Mouse (Mus musculus) kidney, postnatal 36 days (tissue): Measurements from ENCODE around the gene Tbc1d5.

Experiments
- DNase-seq, 2 experiments: peaks; one replicate each; pipeline ENCODE4 v3.0.0; 2021 to 2022; ENCODE audit warnings: mixed read lengths in 2 of 2

Tbc1d5 gene

DNA sequence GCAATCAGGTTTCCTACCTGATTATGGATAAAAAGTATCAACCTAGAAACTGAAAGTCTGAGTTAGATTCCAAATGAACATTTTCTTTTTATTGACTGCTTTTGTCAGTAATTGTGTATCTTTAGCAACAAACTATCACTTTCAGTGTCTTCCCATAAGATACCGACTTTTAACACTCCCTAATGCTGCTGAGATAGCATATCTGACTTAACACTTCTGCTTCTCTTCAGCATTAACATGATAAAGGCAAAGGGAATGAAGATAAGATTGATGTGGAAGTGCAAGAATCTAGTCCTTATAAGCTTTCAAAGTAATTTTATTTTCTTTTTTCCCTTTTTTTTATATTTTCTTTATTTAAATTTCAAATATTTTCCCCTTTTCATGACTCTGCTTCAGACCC, 138.3 kb downstream of the Tbc1d5 start:
- DNase-seq = no peak

- DNase-seq = no peak
Measured at GRCm38 (mm10) chr17:51023227-51023626, 155.9 kb downstream of the Tbc1d5 start.

DNA sequence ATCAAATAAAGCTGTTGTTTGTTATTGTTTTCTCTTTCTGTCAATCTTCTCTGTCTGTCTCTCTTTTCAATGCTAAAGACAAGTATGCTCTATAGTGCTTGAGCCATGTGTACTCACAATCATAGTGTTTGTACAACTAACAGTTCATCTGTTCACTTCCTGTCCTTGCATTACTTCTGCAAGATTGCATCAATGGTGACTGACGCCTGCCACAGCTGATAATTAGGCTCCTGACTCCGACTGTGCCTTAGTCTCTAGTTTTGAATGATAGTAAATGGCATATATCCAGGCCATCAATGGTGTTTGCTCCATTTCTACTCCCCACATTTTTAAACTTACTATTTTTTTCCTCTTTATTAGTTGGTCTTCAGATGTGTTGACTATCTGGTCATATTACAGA, 162.8 kb downstream of the Tbc1d5 start:
- no peak for DNase-seq

DNA sequence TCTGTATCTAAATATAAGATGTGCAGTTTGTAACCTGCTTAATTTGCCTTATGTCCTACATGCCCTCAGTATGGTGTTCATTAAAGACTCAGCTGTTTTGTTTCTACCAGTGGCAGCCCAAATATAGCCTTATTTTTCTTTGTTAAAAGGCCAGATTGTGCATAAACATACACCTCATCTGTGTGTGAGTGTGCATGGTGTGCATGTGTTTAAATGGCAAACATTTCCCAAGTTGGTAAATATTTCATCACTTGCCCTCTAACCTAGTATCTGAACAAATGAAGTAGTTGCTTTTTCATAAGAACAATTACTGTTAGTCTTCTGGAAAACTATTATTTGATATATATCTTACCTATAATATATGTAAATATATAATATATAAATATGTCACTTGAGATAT, 165.2 kb downstream of the Tbc1d5 start:
- no peak for DNase-seq

DNA sequence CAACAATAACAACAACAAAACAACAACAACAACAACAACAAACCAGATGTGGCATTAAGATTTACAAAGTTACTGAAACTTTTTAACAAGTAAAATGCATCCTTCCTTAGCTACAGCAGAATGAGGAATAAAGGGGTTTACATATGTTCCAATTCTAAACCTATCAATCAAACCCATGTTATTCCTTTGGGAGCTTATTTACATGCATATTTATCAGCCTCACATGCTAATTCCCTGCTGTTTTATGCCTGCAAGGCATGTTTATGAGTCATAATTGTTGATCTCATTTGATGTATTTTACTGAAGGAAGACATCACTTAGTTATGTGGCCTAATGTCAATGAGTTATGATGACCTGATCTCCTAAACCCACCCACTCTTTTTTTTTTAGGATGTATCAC, 176.0 kb downstream of the Tbc1d5 start:
- DNase-seq = no peak

- no peak for DNase-seq
Measured at GRCm38 (mm10) chr17:50998216-50998615, 180.9 kb downstream of the Tbc1d5 start.

GRCm38 (mm10) chr17:50993294-50993993, 185.7 kb downstream of the Tbc1d5 start:
- DNase-seq = peak; percentile 6 to 8

GRCm38 (mm10) chr17:50990770-50991405, 188.3 kb downstream of the Tbc1d5 start:
- no peak for DNase-seq

- no peak for DNase-seq
Measured at GRCm38 (mm10) chr17:50987935-50988334, 191.2 kb downstream of the Tbc1d5 start.

DNA sequence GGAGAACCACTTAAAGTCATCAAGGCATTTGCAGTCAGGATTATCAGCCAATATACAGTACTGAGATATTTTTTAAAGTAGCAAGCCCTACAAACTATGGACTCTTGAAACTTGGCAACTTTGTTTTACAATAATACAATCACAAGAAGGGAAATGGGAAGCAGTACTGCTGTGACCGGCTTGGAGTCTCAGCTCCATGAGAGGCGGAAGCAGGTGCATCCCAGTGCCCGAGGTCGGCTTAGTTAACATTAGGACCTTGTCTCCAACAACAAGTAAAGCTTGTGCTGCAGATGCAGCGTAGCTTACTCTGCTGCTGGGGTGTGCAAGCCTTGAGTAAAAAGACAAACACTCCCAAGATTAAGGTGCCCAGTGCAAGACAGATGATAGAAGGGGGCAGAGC, 197.2 kb downstream of the Tbc1d5 start:
- no peak for DNase-seq

- peak; percentile 2 to 12 for DNase-seq
Measured at GRCm38 (mm10) chr17:50972142-50972541, 207.0 kb downstream of the Tbc1d5 start.

DNA sequence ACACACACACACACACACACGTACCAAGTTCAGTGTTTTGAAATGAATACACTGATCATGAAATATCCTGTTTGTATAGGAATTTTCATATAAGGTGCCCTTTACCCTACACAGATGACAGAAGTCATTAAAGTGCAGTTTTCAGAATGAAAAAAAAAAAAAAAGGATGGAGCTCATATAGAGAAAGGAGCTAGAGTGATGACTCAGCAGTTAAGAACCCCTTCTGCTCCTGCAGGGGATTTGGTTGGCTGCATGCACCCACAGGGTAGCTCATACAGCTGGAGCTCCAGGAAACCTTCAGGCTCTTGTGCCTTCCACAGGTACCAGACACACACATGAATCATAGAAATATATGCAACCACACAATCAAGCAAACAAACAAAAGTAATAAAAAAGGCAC, 213.0 kb downstream of the Tbc1d5 start:
- DNase-seq = no peak

DNA sequence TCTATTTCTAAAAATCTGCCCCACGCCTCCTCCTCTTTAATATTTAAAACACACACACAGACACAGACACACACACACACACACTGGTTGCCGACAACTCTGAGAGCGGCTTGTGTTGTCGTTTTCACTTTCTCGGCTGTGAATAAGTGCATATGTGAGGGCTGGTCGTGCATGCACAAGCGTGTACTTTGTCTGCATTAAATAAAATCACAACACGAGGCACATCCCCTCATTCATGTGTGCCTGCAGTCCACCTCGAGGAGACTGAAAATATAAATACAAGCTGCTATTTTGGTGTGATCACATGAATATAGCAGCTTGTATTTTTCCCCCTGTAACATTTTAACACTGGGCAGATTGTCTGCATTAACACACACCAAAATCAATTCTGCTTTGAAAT, 224.8 kb downstream of the Tbc1d5 start:
- DNase-seq = no peak

DNA sequence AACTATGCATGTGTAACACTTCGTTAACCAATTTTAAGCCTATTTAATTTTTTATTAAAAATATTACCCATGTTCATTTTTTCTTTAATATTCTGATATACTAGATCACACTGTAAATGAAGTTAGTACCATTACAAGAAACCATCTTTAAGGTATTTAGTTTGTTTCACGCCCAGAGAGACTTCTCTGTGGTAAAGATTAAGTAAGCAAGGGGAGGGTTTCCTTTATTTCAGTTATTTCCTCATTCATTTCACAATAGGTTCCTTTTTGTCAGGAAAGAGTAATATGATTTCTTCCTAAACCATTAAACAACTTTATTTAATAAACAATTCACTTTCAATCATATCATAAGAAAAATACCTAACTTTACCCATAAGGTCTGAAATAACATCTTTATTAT, 256.8 kb downstream of the Tbc1d5 start:
- no peak for DNase-seq

GRCm38 (mm10) chr17:50915216-50915615, 263.9 kb downstream of the Tbc1d5 start:
- no peak for DNase-seq

DNA sequence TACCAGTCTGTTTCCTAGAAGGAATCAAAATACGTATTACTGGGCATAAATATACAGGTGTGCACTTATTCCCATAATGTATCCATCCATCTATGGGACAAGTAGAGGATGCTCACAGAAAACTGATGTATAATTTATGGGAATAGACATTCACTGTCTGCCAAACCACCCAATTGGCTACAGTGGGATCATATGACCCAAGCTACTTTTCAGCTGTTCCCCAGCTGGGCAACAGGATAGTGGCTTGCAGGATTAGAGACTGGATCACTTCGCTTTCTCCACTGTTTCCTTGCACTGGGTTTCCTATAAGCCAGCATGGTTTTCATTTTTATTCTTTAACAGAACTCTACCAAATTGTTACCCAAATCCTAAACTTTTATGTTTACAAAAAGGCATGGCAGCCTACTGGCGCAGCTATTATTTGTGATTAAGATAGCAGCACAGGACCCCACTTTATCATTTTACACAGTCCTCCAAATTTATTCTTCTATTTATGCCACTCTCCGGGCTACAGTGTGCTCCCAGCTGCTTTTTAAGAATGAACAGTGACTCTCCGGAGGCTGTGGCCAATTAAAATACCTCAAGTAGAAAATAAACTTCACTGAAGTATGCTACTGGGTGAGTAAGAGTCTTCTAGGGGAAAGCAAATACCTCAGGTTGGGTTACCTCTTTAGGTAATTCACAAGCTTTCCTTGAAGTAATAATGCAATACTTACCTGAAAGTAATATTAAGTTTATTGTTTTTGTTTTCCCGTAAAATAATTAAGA, 270.4 kb downstream of the Tbc1d5 start:
- DNase-seq = no peak

DNA sequence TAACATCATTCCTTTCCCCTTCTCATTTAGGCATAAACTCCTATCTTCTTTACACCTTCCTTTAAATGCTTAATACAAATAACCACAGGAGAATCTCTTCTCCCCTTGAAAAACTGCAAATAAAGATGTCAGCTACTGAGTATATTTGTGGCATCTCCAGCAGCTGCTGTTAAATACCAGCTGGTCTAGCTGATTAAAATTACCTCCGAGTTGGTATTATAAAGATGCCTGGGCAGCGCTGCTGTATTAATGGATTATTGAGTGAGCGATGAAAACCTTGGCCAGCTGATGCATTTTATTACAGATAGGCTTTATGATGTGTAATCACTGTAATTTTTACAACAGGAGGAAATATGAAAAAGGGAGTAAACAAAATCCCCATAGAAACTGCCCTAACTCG, 271.0 kb downstream of the Tbc1d5 start:
- DNase-seq = no peak

DNA sequence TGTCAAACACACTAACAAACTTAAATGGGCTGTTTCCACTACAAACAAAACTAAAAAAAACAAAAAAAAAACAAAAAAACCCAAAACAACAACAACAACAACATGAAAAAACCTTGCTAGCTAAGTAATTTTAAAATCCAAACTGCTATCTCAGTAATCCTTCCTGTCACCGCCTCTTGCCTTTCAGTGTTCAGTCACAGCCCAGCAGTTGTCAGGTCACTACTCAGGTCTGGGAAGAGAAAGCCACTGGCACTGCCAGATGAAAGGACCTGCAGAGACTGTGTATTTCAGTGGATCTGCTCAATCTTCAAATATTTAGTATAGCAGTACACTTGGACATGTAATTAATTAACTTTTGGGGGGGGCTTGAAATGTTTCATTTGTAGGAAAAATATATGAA, 272.5 kb downstream of the Tbc1d5 start:
- no peak for DNase-seq

- DNase-seq = no peak
Measured at GRCm38 (mm10) chr17:50904463-50904862, 274.7 kb downstream of the Tbc1d5 start.

DNA sequence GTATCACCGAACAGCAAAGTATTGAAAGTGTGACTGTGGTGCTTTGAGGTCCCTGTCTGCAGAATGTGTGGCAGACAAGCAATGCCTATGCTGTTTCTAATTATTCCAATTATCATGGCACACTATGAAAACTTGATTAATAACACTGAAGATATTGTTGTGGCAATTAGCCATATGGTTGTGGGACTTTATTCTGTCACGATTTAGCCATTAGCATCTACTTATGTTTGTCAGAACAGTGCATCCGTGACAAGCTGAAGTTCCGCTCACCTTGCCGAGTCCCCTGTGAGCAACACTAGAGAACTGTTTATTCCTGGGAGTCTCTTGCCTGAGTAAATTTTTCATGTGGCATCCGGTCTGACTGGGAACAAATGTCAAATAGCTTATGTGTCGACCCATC, 281.3 kb downstream of the Tbc1d5 start:
- no peak for DNase-seq

GRCm38 (mm10) chr17:50889475-50889874, 289.7 kb downstream of the Tbc1d5 start:
- no peak for DNase-seq

GRCm38 (mm10) chr17:50879910-50880309, 299.2 kb downstream of the Tbc1d5 start:
- no peak for DNase-seq

DNA sequence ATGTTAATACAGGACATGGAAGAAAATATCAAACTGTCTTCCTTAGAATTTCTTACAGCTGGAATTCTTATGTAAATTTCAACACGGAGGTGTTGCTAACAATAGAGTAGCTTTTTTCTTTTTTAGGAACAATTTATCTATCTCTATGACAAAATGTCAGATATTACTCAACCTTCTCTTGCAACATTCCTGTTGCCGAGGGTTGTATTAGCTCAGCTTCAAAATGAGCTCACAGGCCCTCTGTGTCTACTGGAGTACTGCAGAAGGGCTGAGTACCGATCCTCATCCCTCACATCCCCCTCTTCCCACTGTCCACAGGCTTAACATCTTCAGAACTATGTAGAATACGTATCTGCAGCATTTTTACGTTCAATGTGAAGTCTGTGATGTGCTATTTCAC, 302.7 kb downstream of the Tbc1d5 start:
- no peak for DNase-seq

DNA sequence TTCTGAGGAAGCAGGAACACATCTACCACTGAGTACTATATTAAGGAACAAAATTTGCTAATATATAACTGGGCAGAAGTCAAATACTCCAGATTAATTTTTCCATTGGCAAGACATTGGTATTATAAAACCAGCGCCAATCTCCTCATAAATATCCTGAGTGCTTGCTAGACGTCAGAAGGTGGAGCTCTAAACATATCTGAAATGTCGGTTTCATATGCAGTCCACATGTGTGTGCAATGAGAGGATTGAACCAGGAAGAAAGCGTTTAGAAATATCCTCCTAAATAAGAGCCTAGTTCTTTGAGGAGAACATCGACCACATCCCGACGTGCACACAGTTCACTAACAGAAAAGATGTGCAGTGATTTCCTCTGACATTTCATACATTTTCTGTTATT, 305.1 kb downstream of the Tbc1d5 start:
- no peak for DNase-seq
